In genomic region chr17:50508775-50509250, GRCm38 (mm10) we compare ENCODE assay signal across 8 mouse cellular contexts. TPM values are rescaled to one million over a fixed set of nuclear protein-coding genes. Genes with fewer than 3 reads are reported as not detected.
DNase-seq lines count a peak whose midpoint lies in the region; ATAC-seq and TF ChIP-seq lines count a peak whose summit lies in the region.

No protein-coding gene starts in this region.

- intact Hi-C loops in heart, postnatal 36 days (cut with DNase I) = loop anchor here (1.0 to 5.0 kb wide), 4 partner anchors 38 to 288 kb away; partner anchors contain the start of gene Dazl

- H3K9me3 ChIP-seq in ES-Bruce4 (replicated peaks; ENCODE audit: control insufficient read depth, insufficient read depth, low read length, poor library complexity, severe bottlenecking) = no peaks in the 10 kb centered on the region
- no peaks in the 10 kb centered on the region for H3K9me3 ChIP-seq in forebrain, embryonic 13.5 days (replicated peaks)

- no peak overlapping the region for H3K27ac ChIP-seq in ES-Bruce4 (ENCODE audit: insufficient read depth, low read length)
- H3K27ac ChIP-seq in brown adipose tissue, adult 24 weeks (replicated peaks; ENCODE audit: low read depth, low read length) = peak overlapping the region; percentile 26; the same call in 1 of the 2 replicates
- peak overlapping the region; percentile 95 for H3K27ac ChIP-seq in forebrain, embryonic 13.5 days

- TF ChIP-seq POLR2A in ES-Bruce4 (IDR thresholded peaks at IDR 0.05; ENCODE audit: insufficient read depth, low read length) = no peak

- ATAC-seq in forebrain, embryonic 13.5 days = peak; percentile 86

- peak overlapping the region; percentile 77 for H3K4me2 ChIP-seq in forebrain, embryonic 13.5 days

- H3K9ac ChIP-seq in ES-Bruce4 (ENCODE audit: low read depth, poor library complexity, severe bottlenecking) = peak overlapping the region; percentile 76
- peak overlapping the region; percentile 83 for H3K9ac ChIP-seq in forebrain, embryonic 13.5 days

- no peak for TF ChIP-seq EP300 in ES-Bruce4 (IDR thresholded peaks at IDR 0.05; ENCODE audit: insufficient read depth, low read depth, low read length)

- peak; percentile 78 to 84 for DNase-seq in heart, postnatal 36 days
- DNase-seq in layer of hippocampus, adult 9-11 months = peak; percentile 52
- DNase-seq in lung, postnatal 14 days = peak; percentile 72
- peak; percentile 48 for DNase-seq in ovary, postnatal 10 days (ENCODE audit: low spot score)
- DNase-seq in thymus, postnatal 0 days (ENCODE audit: low spot score) = peak; percentile 69

- 0% methylated on average over 26 of the region's 72 CpGs for WGBS in forebrain, embryonic 13.5 days

- TF ChIP-seq CTCF in ES-Bruce4 (IDR thresholded peaks at IDR 0.05; ENCODE audit: low read depth, low read length) = peak; percentile 20

- no peaks in the 10 kb centered on the region for H3K36me3 ChIP-seq in ES-Bruce4 (ENCODE audit: control insufficient read depth, insufficient read depth, low read length, poor library complexity, severe bottlenecking)
- no peaks in the 10 kb centered on the region for H3K36me3 ChIP-seq in forebrain, embryonic 13.5 days (ENCODE audit: poor library complexity, severe bottlenecking)

- H3K4me1 ChIP-seq in ES-Bruce4 (ENCODE audit: control insufficient read depth, insufficient read depth, low read length) = no peaks in the 10 kb centered on the region
- H3K4me1 ChIP-seq in brown adipose tissue, adult 24 weeks (ENCODE audit: control insufficient read depth, insufficient read depth, insufficient read length, low read length) = peaks cover 5% of the 10 kb centered on the region; the same call in 1 of the 2 replicates
- peaks cover 24% of the 10 kb centered on the region for H3K4me1 ChIP-seq in forebrain, embryonic 13.5 days

- peak overlapping the region; percentile 57 for H3K4me3 ChIP-seq in ES-Bruce4 (ENCODE audit: low read depth, low read length)
- H3K4me3 ChIP-seq in brown adipose tissue, adult 24 weeks (ENCODE audit: insufficient read depth, low read depth, low read length) = peak overlapping the region; percentile 91
- H3K4me3 ChIP-seq in forebrain, embryonic 13.5 days = peak overlapping the region; percentile 77

- H3K27me3 ChIP-seq in ES-Bruce4 (ENCODE audit: control insufficient read depth, insufficient read depth, low read length, poor library complexity, severe bottlenecking) = peaks cover 11% of the 10 kb centered on the region
- H3K27me3 ChIP-seq in forebrain, embryonic 13.5 days = no peaks in the 10 kb centered on the region

RNA-seq across cellular contexts. Expression of gene Plcl2, which starts 0.4 kb away (rescaled TPM):
- 2.9 and 3.4 TPM in 2 replicates for polyA plus RNA-seq in ES-Bruce4 (2011; ENCODE audit: insufficient read depth, insufficient read length, low read depth, missing spikeins)
- 1.4 and 1.5 TPM in 2 replicates for polyA plus RNA-seq in brown adipose tissue, adult 24 weeks (2012; ENCODE audit: insufficient read depth, insufficient read length, missing spikeins)
- 5.7 and 7.3 TPM in 2 replicates for polyA plus RNA-seq in forebrain, embryonic 13.5 days (2015; fragmentation: Nextera tagmentation; extraction: Ambion mirVana)
- total RNA-seq in heart, postnatal 36 days (2021) = 10 to 100 TPM in 1 of 2 experiments, 1 to 10 TPM in 1; 7.9 to 11.5 TPM
- 5.0 and 5.3 TPM in 2 replicates for polyA plus RNA-seq in thymus, postnatal 0 days (2015; fragmentation: Nextera tagmentation; extraction: Ambion mirVana)
